8 mouse cellular contexts compared by ENCODE assay signal in the genomic region with DNA sequence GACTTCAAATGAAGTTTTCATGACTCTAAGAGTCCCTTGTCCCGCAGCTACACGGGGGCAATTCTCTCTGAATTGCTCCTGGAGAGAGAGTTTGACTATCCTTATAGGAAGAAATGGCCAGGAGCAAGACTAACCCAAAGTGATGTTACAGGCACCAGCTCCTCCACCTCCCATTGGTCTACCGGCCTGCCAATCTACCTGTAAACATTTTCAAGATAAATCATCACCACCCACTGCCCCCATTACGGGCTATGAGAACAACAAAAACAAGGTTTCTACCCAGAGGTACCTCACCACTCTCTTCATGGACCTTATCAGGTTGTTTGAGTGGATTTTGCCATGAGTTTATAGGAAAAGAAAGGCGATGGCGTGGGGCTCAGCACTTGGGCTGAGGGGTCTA. TPM values are rescaled to one million over a fixed set of nuclear protein-coding genes. Genes with fewer than 3 reads are reported as not detected.
DNase-seq lines count a peak whose midpoint lies in the region; ATAC-seq and TF ChIP-seq lines count a peak whose summit lies in the region.

No protein-coding gene starts in this region.

- no peak for ATAC-seq in intestine, embryonic 14.5 days (replicated peaks; ENCODE audit: low FRiP score, low TSS enrichment, low read depth)
- ATAC-seq in liver, postnatal 0 days: peak; percentile 14; the same call in 1 of the 2 replicates

- peaks cover 0 to 5% of the 10 kb centered on the region in 2 experiments; a peak in 2 of 4 replicates for H3K36me3 ChIP-seq in MEL (ENCODE audit: control insufficient read depth in 1 of 2, insufficient read depth in 2 of 2, low read length in 2 of 2)
- H3K36me3 ChIP-seq in forebrain, embryonic 10.5 days (replicated peaks): no peaks in the 10 kb centered on the region
- H3K36me3 ChIP-seq in intestine, embryonic 14.5 days (ENCODE audit: control insufficient read depth, insufficient read depth, low read length): no peaks in the 10 kb centered on the region
- H3K36me3 ChIP-seq in liver, postnatal 0 days (replicated peaks; ENCODE audit: insufficient read depth, low read length): no peaks in the 10 kb centered on the region

- no peak for TF ChIP-seq RAD21 in MEL (IDR thresholded peaks at IDR 0.05; ENCODE audit: low read depth, low read length)

- H3K27ac ChIP-seq in MEL (ENCODE audit: control insufficient read depth, low read depth, low read length): no peak overlapping the region
- no peak overlapping the region for H3K27ac ChIP-seq in forebrain, embryonic 10.5 days
- H3K27ac ChIP-seq in intestine, embryonic 14.5 days (ENCODE audit: low read depth): peak overlapping the region; percentile 79
- peak overlapping the region; percentile 79 for H3K27ac ChIP-seq in liver, postnatal 0 days (ENCODE audit: low read depth)

- H3K4me2 ChIP-seq in intestine, embryonic 14.5 days (ENCODE audit: low read length): peak overlapping the region; percentile 86
- H3K4me2 ChIP-seq in liver, postnatal 0 days (ENCODE audit: low read depth, low read length): peak overlapping the region; percentile 90

- H3K4me1 ChIP-seq in MEL (ENCODE audit: control insufficient read depth in 1 of 2, insufficient read depth in 2 of 2, low read length in 2 of 2): peaks cover 7 to 10% of the 10 kb centered on the region in 2 experiments; a peak in 3 of 4 replicates
- H3K4me1 ChIP-seq in forebrain, embryonic 10.5 days: peaks cover 56% of the 10 kb centered on the region
- peaks cover 25% of the 10 kb centered on the region for H3K4me1 ChIP-seq in intestine, embryonic 14.5 days (replicated peaks; ENCODE audit: control insufficient read depth, insufficient read depth, low read length)
- H3K4me1 ChIP-seq in liver, postnatal 0 days (ENCODE audit: insufficient read depth): peaks cover 51% of the 10 kb centered on the region

- peak overlapping the region; percentile 51 for H3K9ac ChIP-seq in MEL (ENCODE audit: control insufficient read depth, low read depth, low read length, poor library complexity, severe bottlenecking)
- H3K9ac ChIP-seq in intestine, embryonic 14.5 days (ENCODE audit: low read length): peak overlapping the region; percentile 79
- peak overlapping the region; percentile 80 for H3K9ac ChIP-seq in liver, postnatal 0 days (replicated peaks)

- H3K27me3 ChIP-seq in MEL (ENCODE audit: control insufficient read depth in 1 of 2, insufficient read depth in 2 of 2, low read length in 2 of 2): no peaks in the 10 kb centered on the region
- H3K27me3 ChIP-seq in forebrain, embryonic 10.5 days (ENCODE audit: poor library complexity, severe bottlenecking): peaks cover 43% of the 10 kb centered on the region
- no peaks in the 10 kb centered on the region for H3K27me3 ChIP-seq in intestine, embryonic 14.5 days (replicated peaks; ENCODE audit: control insufficient read depth, insufficient read depth, low read length)
- no peaks in the 10 kb centered on the region for H3K27me3 ChIP-seq in liver, postnatal 0 days (ENCODE audit: insufficient read depth, low read length)

- peaks cover 3% of the 10 kb centered on the region; the same call in 1 of the 2 replicates for H3K79me2 ChIP-seq in MEL (ENCODE audit: control insufficient read depth, insufficient read depth, low read length, poor library complexity)

- WGBS in forebrain, embryonic 10.5 days: 42% methylated on average over 6 of the region's 6 CpGs
- 29% methylated on average over 6 of the region's 6 CpGs for WGBS in intestine, embryonic 14.5 days
- 14% methylated on average over 6 of the region's 6 CpGs for WGBS in liver, postnatal 0 days (ENCODE audit: insufficient replicate concordance)

- TF ChIP-seq CTCF in MEL (IDR thresholded peaks at IDR 0.05 in 2 of 3, conservative IDR thresholded peaks at IDR 0.05 in 1 of 3; ENCODE audit: control insufficient read depth in 1 of 3, insufficient read depth in 1 of 3, low read depth in 2 of 3, low read length in 3 of 3, poor library complexity in 1 of 3, severe bottlenecking in 1 of 3): no peak
- TF ChIP-seq CTCF in liver, postnatal 0 days (IDR thresholded peaks at IDR 0.05; ENCODE audit: low read depth): no peak

- no peaks in the 10 kb centered on the region for H3K9me3 ChIP-seq in MEL (replicated peaks; ENCODE audit: insufficient read depth, low read length)
- H3K9me3 ChIP-seq in forebrain, embryonic 10.5 days: 0 out of 2 replicates have a peak, but pooled peaks cover 2% of the 10 kb centered on the region
- H3K9me3 ChIP-seq in intestine, embryonic 14.5 days (ENCODE audit: control insufficient read depth, low read length): no peaks in the 10 kb centered on the region
- H3K9me3 ChIP-seq in liver, postnatal 0 days (ENCODE audit: low read length): 0 out of 2 replicates have a peak, but pooled peaks cover 3% of the 10 kb centered on the region

- TF ChIP-seq POLR2A in MEL (IDR thresholded peaks at IDR 0.05; ENCODE audit: control insufficient read depth in 1 of 2, insufficient read depth in 1 of 2, low read depth in 1 of 2, low read length in 2 of 2, poor library complexity in 1 of 2): no peak

- peak; percentile 75 for DNase-seq in MEL (ENCODE audit: low read depth, low spot score)
- no peak for DNase-seq in forebrain, embryonic 10.5 days (ENCODE audit: extremely low spot score, low spot score)
- peak; percentile 74 for DNase-seq in intestine, embryonic 14.5 days (ENCODE audit: low spot score)
- DNase-seq in liver, postnatal 0 days: peak; percentile 72
- DNase-seq in thymus, postnatal 36 days: peak; percentile 71 to 74
- DNase-seq in embryo, embryonic 9.5 days (ENCODE audit: extremely low spot score): no peak
- no peak for DNase-seq in testis, postnatal 14 days (ENCODE audit: low spot score)
- DNase-seq in urinary bladder, adult 18-20 months (ENCODE audit: low spot score in 2 of 2): no peak

- TF ChIP-seq EP300 in MEL (IDR thresholded peaks at IDR 0.05; ENCODE audit: low read depth in 1 of 2, low read length in 2 of 2): no peak
- TF ChIP-seq EP300 in liver, postnatal 0 days (IDR thresholded peaks at IDR 0.05; ENCODE audit: low read depth): no peak

- H3K4me3 ChIP-seq in MEL (ENCODE audit: control insufficient read depth in 1 of 2, insufficient read depth in 1 of 2, low read depth in 2 of 2, low read length in 2 of 2): peak overlapping the region; percentile 64 to 77
- peak overlapping the region; percentile 77 for H3K4me3 ChIP-seq in forebrain, embryonic 10.5 days
- H3K4me3 ChIP-seq in intestine, embryonic 14.5 days (ENCODE audit: low read depth, low read length): peak overlapping the region; percentile 74
- peak overlapping the region; percentile 78 for H3K4me3 ChIP-seq in liver, postnatal 0 days (ENCODE audit: low read depth, low read length)

TF ChIP-seq in MEL, 35 proteins besides CTCF, POLR2A, EP300 and RAD21:
- TF ChIP-seq POLR2AphosphoS2 (IDR thresholded peaks at IDR 0.05; ENCODE audit: low read length): no peak
- TF ChIP-seq CHD1 (IDR thresholded peaks at IDR 0.05; ENCODE audit: low read depth, low read length): no peak
- peak; percentile 13; the same call in 1 of the 2 replicates for TF ChIP-seq MXI1 (IDR thresholded peaks at IDR 0.05; ENCODE audit: low read depth, low read length)
- TF ChIP-seq ELF1 (IDR thresholded peaks at IDR 0.05; ENCODE audit: low read depth, low read length): no peak
- TF ChIP-seq TBP (IDR thresholded peaks at IDR 0.05; ENCODE audit: low read depth, low read length): no peak

RNA-seq across cellular contexts. Expression of gene Egln3, which starts 1.4 kb away (rescaled TPM):
- 3.2 and 13.9 TPM in 2 replicates for total RNA-seq in MEL (2012; rRNA removed)
- 10 to 100 TPM in 1 of 2 experiments, not detected in 1; 30.1 TPM for polyA plus RNA-seq in MEL (2012; ENCODE audit: insufficient read depth in 1 of 2, insufficient read length in 2 of 2, low read depth in 1 of 2, low replicate concordance in 2 of 2, missing spikeins in 1 of 2)
- polyA plus RNA-seq in forebrain, embryonic 10.5 days (2016; fragmentation: Nextera tagmentation; extraction: Ambion mirVana): 3.2 and 3.4 TPM in 2 replicates
- 44.9 and 48.1 TPM in 2 replicates for polyA plus RNA-seq in intestine, embryonic 14.5 days (2014; fragmentation: Nextera tagmentation; extraction: Ambion mirVana)
- polyA plus RNA-seq in liver, postnatal 0 days (2015; fragmentation: Nextera tagmentation; extraction: Ambion mirVana): 8.6 and 12.1 TPM in 2 replicates

Comparison
In these comparisons a context has a peak if more than half of its experiments do, and no peak if none do; other contexts are left out.
1. DNase-seq: peak in MEL (single experiment), intestine, embryonic 14.5 days (single experiment), liver, postnatal 0 days (single experiment) and thymus, postnatal 36 days (2 of 2); none in forebrain, embryonic 10.5 days (single experiment), embryo, embryonic 9.5 days (single experiment), testis, postnatal 14 days (single experiment) and urinary bladder, adult 18-20 months (0 of 2).
2. H3K27ac ChIP-seq: peak in intestine, embryonic 14.5 days (single experiment) and liver, postnatal 0 days (single experiment); none in MEL (single experiment) and forebrain, embryonic 10.5 days (single experiment).
3. Peak in every context shown above with its lines, with median percentiles within 50 percentile points of each other: H3K4me3 ChIP-seq and H3K9ac ChIP-seq.